Mouse (Mus musculus) CH12.LX (cell line): ENCODE results near the gene Flna. TPM values are rescaled to one million over a fixed set of nuclear protein-coding genes. Genes with fewer than 3 reads are reported as not detected.
A peak's percentile ranks its signal among the peaks of the same experiment; 100 is the strongest.

Source experiments
- DNase-seq: peaks from one replicate; pipeline ENCODE4 v3.0.0-alpha.2; 2013; ENCODE audit errors: extremely low read depth
- H3K27ac ChIP-seq: 2 replicates; pipeline ENCODE4 v1.5.1; 2012; ENCODE audit warnings: low read depth, mild to moderate bottlenecking, control low read depth, moderate library complexity; ENCODE audit not compliant: insufficient read depth
- H3K27me3 ChIP-seq: replicated peaks from 2 replicates; pipeline ENCODE3; 2012; ENCODE audit warnings: inconsistent platforms
- H3K36me3 ChIP-seq, 2 experiments: replicated peaks in 1 of 2; 2 replicates each; pipeline versions ENCODE3 to v1.6.1; 2012; ENCODE audit warnings: inconsistent platforms in 1 of 2, low read length in 1 of 2, mild to moderate bottlenecking in 1 of 2, mixed read lengths in 1 of 2, moderate library complexity in 1 of 2; ENCODE audit not compliant: control insufficient read depth in 1 of 2, insufficient read depth in 1 of 2
- H3K4me1 ChIP-seq, 2 experiments: 2 replicates each; pipeline ENCODE4 v1.6.1; 2012; ENCODE audit warnings: inconsistent platforms in 1 of 2, moderate library complexity in 1 of 2; ENCODE audit not compliant: insufficient read depth in 2 of 2, control insufficient read depth in 1 of 2
- H3K4me2 ChIP-seq: 2 replicates; pipeline ENCODE4 v1.6.1; 2012; ENCODE audit warnings: low read depth, mild to moderate bottlenecking, control low read depth; ENCODE audit not compliant: poor library complexity, insufficient read depth, severe bottlenecking
- H3K4me3 ChIP-seq, 3 experiments: fragments of 150-350 bp in 1 of 3; sonication (generic) in 1 of 3; replicated peaks in 1 of 3; 2 replicates each; pipeline versions ENCODE3 to v1.5.1; 2011 to 2012; ENCODE audit warnings: low read depth in 2 of 3, low read length in 2 of 3, mild to moderate bottlenecking in 2 of 3, moderate library complexity in 2 of 3, control low read depth in 1 of 3, improper control_type of control experiment in 1 of 3, inconsistent platforms in 1 of 3, mixed read lengths in 1 of 3; ENCODE audit not compliant: poor library complexity in 1 of 3
- H3K79me2 ChIP-seq: replicated peaks from 2 replicates; pipeline ENCODE4 v1.6.1; 2012; ENCODE audit warnings: mild to moderate bottlenecking, moderate library complexity; ENCODE audit not compliant: control insufficient read depth, poor library complexity, insufficient read depth, severe bottlenecking; ENCODE audit errors: extremely low read depth
- H3K9ac ChIP-seq: 2 replicates; pipeline ENCODE4 v1.6.1; 2012; ENCODE audit warnings: low read depth, mild to moderate bottlenecking, control low read depth, moderate library complexity; ENCODE audit not compliant: insufficient read depth
- H3K9me3 ChIP-seq: replicated peaks from 2 replicates; pipeline ENCODE3; 2012; ENCODE audit warnings: low read length, inconsistent platforms, mixed read lengths
- CTCF ChIP-seq, 2 experiments: IDR thresholded peaks in 1 of 2; conservative IDR thresholded peaks in 1 of 2; 2 replicates each; pipeline ENCODE4 v1.5.1; 2011 to 2012; ENCODE audit warnings: low read depth in 2 of 2, low read length in 2 of 2, improper control_type of control experiment in 1 of 2, inconsistent platforms in 1 of 2, mild to moderate bottlenecking in 1 of 2, moderate library complexity in 1 of 2
- E2F4 ChIP-seq: IDR thresholded peaks from 2 replicates; pipeline ENCODE4 v1.6.1; 2011; ENCODE audit warnings: low read depth, low read length, improper control_type of control experiment; ENCODE audit not compliant: insufficient replicate concordance
- ELF1 ChIP-seq: IDR thresholded peaks from 2 replicates; pipeline ENCODE4 v1.6.1; 2014; ENCODE audit warnings: low read depth, mild to moderate bottlenecking, inconsistent platforms, low read length, improper control_type of control experiment
- EP300 ChIP-seq: IDR thresholded peaks from 2 replicates; pipeline ENCODE4 v1.6.1; 2011; ENCODE audit warnings: low read length, improper control_type of control experiment
- ETS1 ChIP-seq: conservative IDR thresholded peaks from 2 replicates; pipeline ENCODE4 v1.6.1; 2012; ENCODE audit warnings: low read depth, mild to moderate bottlenecking, inconsistent platforms, low read length, improper control_type of control experiment, moderate library complexity
- GABPA ChIP-seq: IDR thresholded peaks from 2 replicates; pipeline ENCODE4 v1.6.1; 2012; ENCODE audit warnings: low read depth, low read length, improper control_type of control experiment, inconsistent platforms; ENCODE audit not compliant: insufficient replicate concordance
- IRF4 ChIP-seq: IDR thresholded peaks from 2 replicates; pipeline ENCODE4 v1.6.1; 2014; ENCODE audit warnings: low read depth, mild to moderate bottlenecking, inconsistent platforms, low read length, improper control_type of control experiment
- JUN ChIP-seq: IDR thresholded peaks from 2 replicates; pipeline ENCODE4 v1.6.1; 2011; ENCODE audit warnings: low read depth, mild to moderate bottlenecking, low read length, improper control_type of control experiment, moderate library complexity; ENCODE audit not compliant: insufficient read depth
- JUND ChIP-seq: conservative IDR thresholded peaks from 2 replicates; pipeline ENCODE4 v1.6.1; 2011; ENCODE audit warnings: low read depth, low read length, improper control_type of control experiment
- KAT2A ChIP-seq: IDR thresholded peaks from 2 replicates; pipeline ENCODE4 v1.6.1; 2012; ENCODE audit warnings: low read length, improper control_type of control experiment, inconsistent platforms; ENCODE audit not compliant: insufficient replicate concordance
- MAX ChIP-seq: IDR thresholded peaks from 2 replicates; pipeline ENCODE4 v1.6.1; 2011; ENCODE audit warnings: low read length, improper control_type of control experiment
- NRF1 ChIP-seq: IDR thresholded peaks from 2 replicates; pipeline ENCODE4 v1.6.1; 2014; ENCODE audit warnings: low read depth, mild to moderate bottlenecking, inconsistent platforms, low read length, improper control_type of control experiment, moderate library complexity
- POLR2A ChIP-seq: IDR thresholded peaks from 2 replicates; pipeline ENCODE4 v1.6.1; 2011; ENCODE audit warnings: low read depth, mild to moderate bottlenecking, improper control_type of control experiment, low read length
- RCOR1 ChIP-seq: conservative IDR thresholded peaks from 2 replicates; pipeline ENCODE4 v1.6.1; 2012; ENCODE audit warnings: low read depth, mild to moderate bottlenecking, inconsistent platforms, low read length, improper control_type of control experiment
- SIN3A ChIP-seq: IDR thresholded peaks from 2 replicates; pipeline ENCODE4 v1.6.1; 2012; ENCODE audit warnings: low read length, improper control_type of control experiment, inconsistent platforms
- SMC3 ChIP-seq: IDR thresholded peaks from 2 replicates; pipeline ENCODE4 v1.6.1; 2011; ENCODE audit warnings: low read depth, low read length, improper control_type of control experiment
- TCF12 ChIP-seq: IDR thresholded peaks from 2 replicates; pipeline ENCODE4 v1.6.1; 2014; ENCODE audit warnings: low read depth, mild to moderate bottlenecking, inconsistent platforms, low read length, improper control_type of control experiment
- UBTF ChIP-seq: IDR thresholded peaks from 2 replicates; pipeline ENCODE4 v1.6.1; 2012; ENCODE audit warnings: low read depth, mild to moderate bottlenecking, inconsistent platforms, low read length, improper control_type of control experiment, moderate library complexity
- USF2 ChIP-seq: conservative IDR thresholded peaks from 2 replicates; pipeline ENCODE4 v1.6.1; 2011; ENCODE audit warnings: low read depth, low read length, improper control_type of control experiment
- ZC3H11A ChIP-seq: IDR thresholded peaks from 2 replicates; pipeline ENCODE4 v1.6.1; 2012; ENCODE audit warnings: low read depth, mild to moderate bottlenecking, inconsistent platforms, low read length, improper control_type of control experiment
- ZMIZ1 ChIP-seq: IDR thresholded peaks from 2 replicates; pipeline ENCODE4 v1.6.1; 2012; ENCODE audit warnings: low read depth, mild to moderate bottlenecking, inconsistent platforms, low read length, improper control_type of control experiment
- dilution Hi-C: fragments of 300-500 bp; cut with MboI; formaldehyde crosslinking; loops from 2 replicates; pipeline ENCODE4 v1.14.3; 2020; ENCODE audit warnings: low sequenced_read_pairs; ENCODE audit not compliant: extremely low pct_unique_long_range_greater_than_20kb, extremely low pct_ligation_motif_present
- in situ Hi-C: fragments of 300-500 bp; cut with MboI; formaldehyde crosslinking; loops from 3 replicates; pipeline ENCODE4 v1.14.3; 2019; ENCODE audit warnings: low sequenced_read_pairs, low pct_ligation_motif_present, low pct_unique_long_range_greater_than_20kb, mixed read lengths
- polyA plus RNA-seq: library from polyadenylated mRNA; unstranded; fragments of >175 nt; gene quantifications from 2 replicates; pipeline ENCODE4 v1.2.1, GENCODE M21; 2012; ENCODE audit warnings: low read depth; ENCODE audit not compliant: insufficient read length
- total RNA-seq, 2 experiments: library from RNA; depleted of rRNA; stranded (reverse); fragments of 300-350 nt in 1 of 2; fragments of >200 nt in 1 of 2; gene quantifications; 2 replicates each; pipeline ENCODE4 v1.2.3; 2012 to 2014

Gene Flna
- total and polyA plus RNA-seq, 3 experiments: 56.8 to 91.6 (median 78.7) TPM

DNA sequence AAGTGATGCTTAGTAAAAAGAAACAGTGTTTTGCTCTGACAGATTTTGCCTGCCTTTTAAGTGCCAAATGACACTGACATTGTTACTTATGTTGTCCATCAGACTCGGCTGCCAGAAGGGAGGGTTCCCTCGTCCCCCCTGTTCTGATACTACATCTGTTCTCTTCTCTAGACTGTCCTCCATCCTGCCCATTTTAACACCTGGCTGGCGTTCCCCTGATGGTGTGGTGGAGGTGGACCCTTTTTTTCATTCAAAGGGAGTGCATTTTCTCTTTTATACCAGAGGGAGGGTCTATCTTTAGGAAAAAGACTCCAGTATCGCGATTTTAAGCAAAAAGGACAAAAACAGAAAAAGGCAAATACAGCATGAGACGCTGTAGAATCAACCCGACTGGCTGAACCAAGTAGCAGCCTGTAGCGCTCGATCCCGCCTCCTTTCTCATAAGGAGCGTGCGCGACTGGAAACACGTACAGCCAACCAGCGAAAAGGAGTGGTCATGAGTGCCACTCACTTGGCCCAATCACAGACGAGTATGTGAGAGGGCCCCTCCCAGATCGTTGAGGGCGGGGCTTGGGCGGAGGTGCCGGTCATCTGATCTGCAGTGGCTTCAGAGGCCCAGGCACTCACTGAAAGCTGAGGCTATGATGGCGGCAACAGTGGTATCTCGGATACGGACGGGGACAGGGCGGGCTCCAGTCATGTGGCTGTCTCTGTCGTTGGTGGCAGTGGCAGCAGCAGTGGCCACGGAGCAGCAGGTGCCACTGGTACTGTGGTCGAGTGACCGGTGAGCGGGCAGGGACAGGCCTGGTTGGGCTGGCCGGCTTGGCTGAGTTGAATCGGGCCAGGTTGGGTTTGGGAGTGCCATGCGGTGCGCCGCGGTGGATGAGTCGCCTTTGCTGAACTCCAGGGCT, 47.2 kb upstream of the Flna start, which contains the start of gene Atp6ap1 (continued):
- peak; percentile 80 for TF ChIP-seq POLR2A
- no peak for TF ChIP-seq IRF4
- TF ChIP-seq EP300: no peak
- no peak for TF ChIP-seq SMC3
- TF ChIP-seq RCOR1: no peak
- TF ChIP-seq TCF12: peak; percentile 64
- TF ChIP-seq ETS1: no peak
- peak; percentile 46; the same call in 1 of the 2 replicates for TF ChIP-seq ZMIZ1
- no peak for TF ChIP-seq CTCF (conservative IDR thresholded peaks at IDR 0.05 in 1 of 2, IDR thresholded peaks at IDR 0.05 in 1 of 2; ENCODE audit: low read depth in 2 of 2, low read length in 2 of 2)
- no peak for TF ChIP-seq GABPA

DNA sequence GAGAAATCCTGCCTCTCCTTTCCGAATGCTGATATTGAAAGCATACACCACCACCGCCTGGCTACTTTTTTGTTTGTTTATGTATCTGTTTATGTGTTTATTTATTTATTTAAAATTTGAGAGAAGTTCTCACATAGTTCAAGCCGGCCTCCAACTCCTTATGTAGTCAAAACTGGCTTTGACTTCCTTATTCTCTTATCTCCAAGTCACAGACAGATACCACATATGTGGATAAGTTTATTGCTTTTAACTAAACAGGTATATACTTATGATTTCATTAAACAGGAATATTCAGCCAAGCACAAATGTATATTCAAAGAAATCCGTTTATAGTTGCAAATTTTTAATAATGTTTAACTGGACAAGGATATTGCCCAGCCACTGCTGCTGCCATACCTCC, 43.8 kb upstream of the Flna start:
- peaks cover 0 to 5% of the 10 kb centered on the region in 2 experiments; a peak in 1 of 4 replicates for H3K4me1 ChIP-seq
- dilution Hi-C loops (no loop called here), in situ Hi-C loops (no loop called here)
- no peak overlapping the region for H3K4me2 ChIP-seq
- TF ChIP-seq NRF1 (no peak), TCF12 (no peak), POLR2A (no peak), UBTF (no peak), USF2 (no peak), E2F4 (no peak), JUND (no peak), KAT2A (no peak), ZC3H11A (no peak), MAX (no peak), JUN (no peak), IRF4 (no peak), EP300 (no peak), SIN3A (no peak), SMC3 (no peak), ELF1 (no peak)
- H3K27me3 ChIP-seq: no peaks in the 10 kb centered on the region
- H3K36me3 ChIP-seq: peaks cover 14 to 20% of the 10 kb centered on the region in 2 experiments
- H3K27ac ChIP-seq: no peak overlapping the region
- H3K79me2 ChIP-seq: no peaks in the 10 kb centered on the region; the same call in 1 of the 2 replicates
- no peak for DNase-seq
- H3K9ac ChIP-seq: no peak overlapping the region
- no peak overlapping the region for H3K4me3 ChIP-seq
- H3K9me3 ChIP-seq: no peaks in the 10 kb centered on the region
